Mouse (Mus musculus) kidney, embryonic 14.5 days (tissue): Measurements from ENCODE around the gene Birc5. TPM values are rescaled to one million over a fixed set of nuclear protein-coding genes. Genes with fewer than 3 reads are reported as not detected.

Experiments
- ATAC-seq: fragments of 200-750 bp; cut with Nextera tagmentation; 2 replicates; pipeline ENCODE4 v1.8.0; 2017; ENCODE audit warnings: moderate number of reproducible peaks, mild to moderate bottlenecking, moderate TSS enrichment, moderate library complexity; ENCODE audit not compliant: low FRiP score, low TSS enrichment
- H3K27ac ChIP-seq: fragments of 300-500 bp; sonication (generic); 2 replicates; pipeline ENCODE4 v1.5.1; 2014; ENCODE audit warnings: low read depth, mild to moderate bottlenecking, low read length, moderate library complexity, mixed read lengths
- H3K27me3 ChIP-seq: fragments of 300-500 bp; sonication (generic); 2 replicates; pipeline ENCODE4 v1.6.1; 2014; ENCODE audit warnings: mild to moderate bottlenecking, low read length; ENCODE audit not compliant: control insufficient read depth, insufficient read depth
- H3K36me3 ChIP-seq: fragments of 300-500 bp; sonication (generic); 2 replicates; pipeline ENCODE4 v1.6.1; 2014; ENCODE audit warnings: low read length, mixed read lengths; ENCODE audit not compliant: control insufficient read depth, insufficient read depth
- H3K4me1 ChIP-seq: fragments of 300-500 bp; sonication (generic); 2 replicates; pipeline ENCODE4 v1.6.1; 2014; ENCODE audit warnings: low read length, mixed read lengths; ENCODE audit not compliant: control insufficient read depth, insufficient read depth
- H3K4me2 ChIP-seq: fragments of 300-500 bp; sonication (generic); replicated peaks from 2 replicates; pipeline ENCODE4 v1.6.1; 2014; ENCODE audit warnings: low read depth, mild to moderate bottlenecking, low read length
- H3K4me3 ChIP-seq: fragments of 300-500 bp; sonication (generic); 2 replicates; pipeline ENCODE4 v1.5.1; 2014; ENCODE audit warnings: mild to moderate bottlenecking, low read length
- H3K9ac ChIP-seq: fragments of 300-500 bp; sonication (generic); 2 replicates; pipeline ENCODE4 v1.6.1; 2014; ENCODE audit warnings: low read depth, mild to moderate bottlenecking, low read length, moderate library complexity
- H3K9me3 ChIP-seq: fragments of 300-500 bp; sonication (generic); 2 replicates; pipeline ENCODE4 v1.6.1; 2016; ENCODE audit warnings: low read length; ENCODE audit not compliant: control insufficient read depth
- WGBS: fragments of 180-500 bp; shearing (Covaris S2); extraction: QIAGEN DNeasy Blood & Tissue Kit; methylation state at CpG from one replicate; pipeline ENCODE4 v1.1.7; 2014; 5-methylcytosine and 5-hydroxymethylcytosine counted together
- polyA plus RNA-seq: library from polyadenylated mRNA; unstranded; fragments of >200 nt; fragmentation: Nextera tagmentation; extraction: Ambion mirVana; gene quantifications from 2 replicates; pipeline ENCODE4 v1.2.1, GENCODE M21; 2014

Gene Birc5
- polyA plus RNA-seq, 1 experiment from 2014 or later = 350 TPM

DNA sequence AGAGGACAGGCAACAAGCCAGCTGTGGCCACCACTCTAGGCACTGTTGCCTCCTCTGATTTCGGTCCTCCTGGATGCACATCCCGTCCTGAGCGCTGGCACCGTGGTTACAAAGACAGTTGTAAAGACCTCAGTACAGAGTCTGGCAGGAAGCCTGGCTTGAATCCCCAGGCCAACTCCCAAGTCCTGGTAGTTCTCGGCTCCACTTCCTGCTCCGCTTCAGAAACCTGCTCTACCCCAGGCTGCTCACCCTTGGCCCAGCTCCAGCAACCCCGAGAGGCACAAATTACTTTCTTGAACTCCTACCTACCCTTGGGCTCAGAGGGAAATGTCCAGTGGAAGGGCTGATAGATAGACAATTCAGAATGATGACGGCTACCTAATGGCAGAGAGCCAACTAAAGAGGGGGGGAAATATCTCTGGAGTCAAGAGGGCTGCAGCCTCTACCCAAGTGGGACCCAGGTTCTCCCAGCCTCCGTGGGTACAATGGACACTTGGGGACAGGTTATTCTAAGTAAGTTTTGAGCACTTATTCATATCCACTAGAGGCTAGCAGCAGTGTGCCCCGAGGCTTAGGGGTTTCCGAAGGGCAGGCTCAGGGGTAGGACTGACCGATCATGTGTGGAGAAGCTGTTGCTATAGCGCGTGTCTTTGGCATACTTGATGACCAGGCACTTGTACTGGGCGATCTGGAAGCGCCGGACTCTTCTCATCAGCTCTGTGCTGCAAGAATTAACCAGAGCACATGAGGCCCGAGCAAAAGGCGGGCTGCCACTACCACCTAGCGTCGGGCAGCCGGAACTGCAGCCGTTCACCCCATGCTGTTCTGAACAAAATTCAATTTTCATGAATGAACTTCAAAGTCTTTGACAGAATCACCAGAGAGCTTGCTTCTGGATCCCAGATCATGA is 24.7 kb upstream of the Birc5 start:
- 19% methylated on average over 23 of the region's 23 CpGs for WGBS
- H3K4me2 ChIP-seq = peak overlapping the region; percentile 87
- peak; percentile 65 for ATAC-seq
- peak overlapping the region; percentile 80 for H3K9ac ChIP-seq
- no peaks in the 10 kb centered on the region for H3K27me3 ChIP-seq
- no peaks in the 10 kb centered on the region for H3K9me3 ChIP-seq
- no peak overlapping the region; the same call in 1 of the 2 replicates for H3K27ac ChIP-seq
- H3K4me1 ChIP-seq = peaks cover 47% of the 10 kb centered on the region
- peaks cover 43% of the 10 kb centered on the region for H3K36me3 ChIP-seq
- peak overlapping the region; percentile 74 for H3K4me3 ChIP-seq

GRCm38 (mm10) chr11:117825333-117826101 is 23.5 kb upstream of the Birc5 start, which contains the start of the genes Afmid and Tk1:
Afmid (plus strand) TSS chr11:117825924.
Tk1 (minus strand) TSS chr11:117826092.
- H3K4me1 ChIP-seq = peaks cover 58% of the 10 kb centered on the region
- peak within 1 kb of the TSS; percentile 80 for H3K9ac ChIP-seq
- peak within 1 kb of the TSS; percentile 74 for H3K4me3 ChIP-seq
- peak within 1 kb of the TSS; percentile 96 for H3K27ac ChIP-seq
- H3K36me3 ChIP-seq = peaks cover 31% of the 10 kb centered on the region
- no peaks in the 10 kb centered on the region for H3K9me3 ChIP-seq
- WGBS = under 1% methylated on average over 34 of the region's 34 CpGs
- no peaks in the 10 kb centered on the region for H3K27me3 ChIP-seq
- peak; percentile 72 for ATAC-seq
- H3K4me2 ChIP-seq = peak within 1 kb of the TSS; percentile 87

GRCm38 (mm10) chr11:117826164-117826563 is 22.9 kb upstream of the Birc5 start:
- peak; percentile 22; the same call in 1 of the 2 replicates for ATAC-seq
- H3K27ac ChIP-seq = peak overlapping the region; percentile 96
- peak overlapping the region; percentile 74 for H3K4me3 ChIP-seq
- WGBS = 8% methylated on average over 5 of the region's 5 CpGs
- peaks cover 58% of the 10 kb centered on the region for H3K4me1 ChIP-seq
- H3K36me3 ChIP-seq = peaks cover 25% of the 10 kb centered on the region
- H3K9ac ChIP-seq = peak overlapping the region; percentile 80
- H3K9me3 ChIP-seq = no peaks in the 10 kb centered on the region
- no peaks in the 10 kb centered on the region for H3K27me3 ChIP-seq
- H3K4me2 ChIP-seq = peak overlapping the region; percentile 87

DNA sequence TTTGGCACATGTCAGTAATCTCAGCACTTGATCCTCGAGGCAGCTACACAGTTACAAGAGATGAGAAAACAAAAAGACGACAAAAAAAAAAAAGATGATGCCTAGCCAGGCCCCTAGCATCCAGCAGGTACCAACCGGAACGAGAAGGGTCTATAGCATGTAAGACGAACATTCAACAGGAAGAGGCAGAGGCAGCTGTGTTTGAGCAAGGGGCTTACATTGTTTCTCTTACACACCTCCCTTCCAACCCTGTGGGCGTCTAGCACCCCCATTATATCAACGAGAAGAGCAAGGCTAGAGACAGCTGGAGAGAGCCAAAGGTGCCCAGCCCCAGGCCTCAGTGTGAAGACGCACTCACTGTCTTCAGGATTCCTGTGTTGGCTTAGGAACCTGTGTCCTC is 22.1 kb upstream of the Birc5 start:
- H3K9ac ChIP-seq = no peak overlapping the region; the same call in 1 of the 2 replicates
- H3K4me1 ChIP-seq = peaks cover 56% of the 10 kb centered on the region
- H3K27ac ChIP-seq = no peak overlapping the region
- no peak overlapping the region for H3K4me3 ChIP-seq
- WGBS = 58% methylated on average over 8 of the region's 8 CpGs
- no peak for ATAC-seq
- H3K4me2 ChIP-seq = no peak overlapping the region
- H3K36me3 ChIP-seq = peaks cover 17% of the 10 kb centered on the region
- H3K9me3 ChIP-seq = no peaks in the 10 kb centered on the region
- no peaks in the 10 kb centered on the region for H3K27me3 ChIP-seq

DNA sequence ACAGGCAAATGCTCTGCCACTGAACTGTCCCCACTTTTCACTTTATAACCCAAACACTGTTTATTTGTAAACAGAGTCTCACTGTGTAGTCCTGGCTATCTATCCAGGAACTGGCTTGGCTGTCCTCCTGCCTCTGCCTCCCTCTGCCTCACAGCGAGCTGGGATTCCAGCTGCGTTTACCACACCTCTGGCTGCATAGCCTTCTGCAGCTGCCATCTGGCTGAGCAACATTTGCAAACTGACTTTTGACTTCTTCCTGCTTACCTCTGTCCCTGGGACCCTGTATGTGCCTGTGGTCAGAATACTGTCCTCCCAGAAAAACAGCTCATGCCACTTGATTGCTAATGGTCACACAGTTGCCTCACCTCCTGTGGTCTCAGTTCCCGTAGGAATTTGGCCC is 21.7 kb upstream of the Birc5 start:
- no peak for ATAC-seq
- Histone ChIP-seq H3K36me3 (peaks cover 13% of the 10 kb centered on the region), H3K27me3 (no peaks in the 10 kb centered on the region), H3K27ac (0 out of 2 replicates have a peak overlapping the region, but pooled peaks have one; percentile 7), H3K9ac (no peak overlapping the region), H3K4me3 (no peak overlapping the region), H3K4me2 (no peak overlapping the region), H3K9me3 (no peaks in the 10 kb centered on the region), H3K4me1 (peaks cover 58% of the 10 kb centered on the region)
- 60% methylated on average over 3 of the region's 3 CpGs for WGBS

DNA sequence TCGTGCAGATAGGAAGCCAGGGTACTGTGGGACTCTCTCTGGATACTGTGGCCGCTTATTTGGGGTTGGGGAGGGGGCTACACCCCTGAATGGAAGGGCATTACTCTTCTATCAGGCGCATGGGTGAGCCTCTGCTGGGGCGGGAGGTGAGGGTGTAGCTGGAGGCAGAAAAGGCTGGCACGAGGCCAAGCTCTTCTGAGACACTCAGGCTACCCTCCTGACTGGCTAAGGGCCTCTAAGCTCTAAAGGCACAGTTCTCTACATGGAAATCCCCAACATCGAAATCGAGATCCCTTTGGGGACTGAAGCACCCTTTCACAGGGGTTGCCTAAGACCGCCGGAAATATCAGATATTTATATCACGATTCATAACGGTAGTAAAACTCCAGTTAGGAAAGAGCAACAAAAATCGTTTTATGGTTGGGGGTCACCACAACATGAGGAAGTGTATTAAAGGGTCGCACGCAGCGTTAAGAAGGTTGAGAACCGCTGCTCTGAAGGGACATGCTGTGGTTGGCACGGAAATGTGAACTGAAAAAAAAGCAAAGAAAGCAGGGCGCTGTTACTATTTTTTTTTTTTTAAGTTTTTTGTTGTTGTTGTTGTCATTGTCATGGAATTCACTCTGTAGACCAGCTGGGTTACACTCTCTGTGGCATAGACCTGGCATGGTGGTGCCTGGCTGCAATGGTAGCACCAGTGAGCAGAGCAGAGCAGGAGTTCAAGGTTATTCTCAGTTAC is 20.7 kb upstream of the Birc5 start:
- Histone ChIP-seq H3K4me1 (peaks cover 57% of the 10 kb centered on the region), H3K36me3 (peaks cover 6% of the 10 kb centered on the region), H3K27me3 (no peaks in the 10 kb centered on the region), H3K27ac (peak overlapping the region; percentile 59; the same call in 1 of the 2 replicates), H3K9ac (peak overlapping the region; percentile 12; the same call in 1 of the 2 replicates), H3K9me3 (no peaks in the 10 kb centered on the region), H3K4me3 (no peak overlapping the region), H3K4me2 (no peak overlapping the region)
- 77% methylated on average over 18 of the region's 18 CpGs for WGBS
- no peak for ATAC-seq

- H3K4me2 ChIP-seq = no peak overlapping the region
- H3K27ac ChIP-seq = peak overlapping the region; percentile 59
- no peaks in the 10 kb centered on the region for H3K27me3 ChIP-seq
- H3K9ac ChIP-seq = peak overlapping the region; percentile 12; the same call in 1 of the 2 replicates
- no peak overlapping the region for H3K4me3 ChIP-seq
- H3K36me3 ChIP-seq = no peaks in the 10 kb centered on the region; the same call in 1 of the 2 replicates
- no peak for ATAC-seq
- 54% methylated on average over 9 of the region's 9 CpGs for WGBS
- H3K4me1 ChIP-seq = peaks cover 51% of the 10 kb centered on the region
- no peaks in the 10 kb centered on the region for H3K9me3 ChIP-seq
Observed at GRCm38 (mm10) chr11:117828888-117829604, 20.0 kb upstream of the Birc5 start.

DNA sequence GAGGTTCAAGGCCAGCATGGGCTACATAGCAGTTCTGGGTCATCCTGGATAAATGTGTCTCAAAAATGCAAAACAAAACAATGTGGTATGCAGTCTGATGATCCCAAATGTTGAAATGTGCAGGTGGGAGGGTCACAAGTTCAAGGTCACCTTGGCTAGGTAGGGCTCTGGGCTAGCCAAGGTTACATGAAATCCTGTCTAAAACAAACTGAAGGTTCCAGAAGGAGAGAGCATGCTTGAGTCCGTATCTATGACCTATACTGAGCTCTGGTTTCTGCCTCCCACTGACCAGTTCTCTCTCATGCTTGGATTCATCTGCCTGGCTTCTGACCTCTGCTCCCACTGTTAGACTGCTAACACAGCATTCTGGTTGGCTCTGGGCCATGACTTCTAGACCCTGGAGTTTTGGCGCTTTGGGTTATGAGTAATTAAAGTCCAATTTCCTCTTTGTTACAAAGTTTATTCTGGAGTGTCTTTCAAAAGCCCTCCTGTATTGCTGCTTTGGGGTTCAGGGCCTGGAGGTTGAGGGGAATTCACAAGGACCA is 19.3 kb upstream of the Birc5 start:
- Histone ChIP-seq H3K27ac (peak overlapping the region; percentile 59), H3K36me3 (no peaks in the 10 kb centered on the region), H3K4me2 (no peak overlapping the region), H3K27me3 (no peaks in the 10 kb centered on the region), H3K4me3 (no peak overlapping the region), H3K9ac (no peak overlapping the region), H3K4me1 (peaks cover 46% of the 10 kb centered on the region), H3K9me3 (no peaks in the 10 kb centered on the region)
- ATAC-seq = no peak
- WGBS = 25% methylated on average over 2 of the region's 2 CpGs
